Mouse (Mus musculus) macrophage (primary cell): ENCODE data around the gene Bclaf1. TPM values are rescaled to one million over a fixed set of nuclear protein-coding genes. Genes with fewer than 3 reads are reported as not detected.

Experiments used
- H3K27ac ChIP-seq: fragments of 350-480 bp; formaldehyde crosslinking; 2 replicates; pipeline ENCODE4 v1.9.0; 2021
- H3K36me3 ChIP-seq: fragments of 350-480 bp; formaldehyde crosslinking; 2 replicates; pipeline ENCODE4 v1.9.0; 2021; ENCODE audit errors: inconsistent target
- H3K4me3 ChIP-seq: fragments of 350-480 bp; formaldehyde crosslinking; 2 replicates; pipeline ENCODE4 v1.9.0; 2021; ENCODE audit errors: inconsistent target
- H3K79me2 ChIP-seq: fragments of 350-480 bp; formaldehyde crosslinking; 2 replicates; pipeline ENCODE4 v1.9.0; 2021; ENCODE audit errors: inconsistent target
- WGBS: methylation state at CpG from one replicate; pipeline ENCODE4 v1.1.7; 2026; ENCODE audit warnings: inconsistent platforms; ENCODE audit not compliant: missing documents; 5-methylcytosine and 5-hydroxymethylcytosine counted together
- polyA plus RNA-seq: library from polyadenylated mRNA; stranded (reverse); fragments of 250-400 nt; gene quantifications from 3 replicates; pipeline ENCODE4 v1.2.4, GENCODE M21; 2018; ENCODE audit warnings: inconsistent platforms

The Bclaf1 gene
- polyA plus RNA-seq, 1 experiment from 2014 or later: 132 TPM

DNA sequence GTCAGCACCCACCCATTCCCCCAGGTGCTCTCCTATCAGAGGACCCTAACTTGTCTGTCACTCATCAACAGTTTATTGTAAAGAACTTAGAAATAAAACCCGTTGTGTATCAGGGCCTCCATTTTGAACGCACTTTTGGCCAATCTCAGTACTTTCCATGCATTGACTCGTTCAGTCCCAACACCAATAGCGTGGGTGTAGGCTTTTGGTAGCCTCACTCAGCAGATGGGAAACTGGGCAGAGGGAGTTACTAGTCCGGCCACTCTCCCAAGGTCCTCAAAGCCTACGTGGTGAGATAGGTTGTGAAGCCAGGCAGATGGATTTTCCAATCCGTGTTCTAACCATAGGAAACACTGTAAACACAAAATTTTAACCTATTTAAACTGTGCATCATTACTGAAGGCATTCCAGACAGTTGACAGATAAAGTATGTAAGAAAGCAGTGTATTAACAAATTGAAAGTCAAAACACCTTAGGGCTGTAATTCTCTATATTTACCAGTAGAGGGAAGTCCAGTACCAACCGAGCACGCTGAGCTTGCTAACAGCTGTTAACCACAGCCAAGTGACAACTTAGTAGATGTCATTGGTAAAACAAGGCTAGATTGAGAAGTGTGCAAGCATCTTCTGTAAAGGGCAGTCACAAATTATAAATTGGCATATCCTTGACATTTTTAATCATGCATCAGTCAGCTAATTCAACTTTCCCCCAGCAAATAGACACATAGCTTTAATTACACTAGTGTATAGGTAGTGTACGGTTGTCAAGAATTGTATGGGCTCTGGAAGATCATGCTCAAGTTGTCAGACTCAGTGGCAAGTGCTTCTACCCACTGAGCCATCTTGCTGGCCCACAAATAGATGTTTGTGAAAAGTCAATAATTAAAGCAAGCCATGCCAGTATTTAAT is 49.5 kb downstream of the Bclaf1 start:
- 70% methylated on average over 10 of the region's 10 CpGs for WGBS

GRCm38 (mm10) chr10:20362450-20363118 is 50.3 kb downstream of the Bclaf1 start:
- H3K27ac ChIP-seq: no peak overlapping the region
- no peaks in the 10 kb centered on the region for H3K36me3 ChIP-seq
- no peak overlapping the region for H3K4me3 ChIP-seq
- WGBS: 94% methylated on average over 4 of the region's 4 CpGs
- no peaks in the 10 kb centered on the region for H3K79me2 ChIP-seq

More for the DNA sequence above, 49.5 kb downstream of the Bclaf1 start:
- H3K36me3 ChIP-seq: no peaks in the 10 kb centered on the region
- no peaks in the 10 kb centered on the region for H3K79me2 ChIP-seq
- H3K4me3 ChIP-seq: no peak overlapping the region
- H3K27ac ChIP-seq: no peak overlapping the region

DNA sequence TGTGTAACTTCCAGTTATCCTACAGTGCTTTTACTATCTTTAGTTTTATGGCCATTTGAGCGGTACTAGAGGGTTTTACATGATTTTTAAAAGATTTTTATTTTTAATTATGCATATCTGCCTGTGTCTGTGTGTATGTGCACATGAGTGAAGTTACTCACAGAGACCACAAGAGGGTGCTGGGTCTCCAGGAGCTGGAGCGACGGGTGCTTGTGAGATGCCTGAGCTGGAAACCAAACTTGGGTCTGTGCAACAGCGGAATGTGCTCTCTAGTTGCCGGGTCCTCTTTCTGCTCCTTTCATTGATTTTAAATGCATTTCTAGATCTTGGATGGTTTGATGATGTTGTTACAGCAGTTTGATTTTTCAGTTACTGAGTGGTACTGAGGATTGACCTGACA is 59.8 kb downstream of the Bclaf1 start:
- H3K79me2 ChIP-seq: no peaks in the 10 kb centered on the region
- H3K27ac ChIP-seq: no peak overlapping the region
- WGBS: 94% methylated on average over 5 of the region's 5 CpGs
- H3K36me3 ChIP-seq: no peaks in the 10 kb centered on the region
- no peak overlapping the region for H3K4me3 ChIP-seq

- Histone ChIP-seq H3K4me3 (no peak overlapping the region), H3K36me3 (no peaks in the 10 kb centered on the region), H3K79me2 (no peaks in the 10 kb centered on the region), H3K27ac (no peak overlapping the region)
- 91% methylated on average over 9 of the region's 9 CpGs for WGBS
Observed at GRCm38 (mm10) chr10:20377621-20378020, 65.4 kb downstream of the Bclaf1 start.

- no peak overlapping the region for H3K27ac ChIP-seq
- no peaks in the 10 kb centered on the region for H3K79me2 ChIP-seq
- H3K4me3 ChIP-seq: no peak overlapping the region
- WGBS: 93% methylated on average over 9 of the region's 9 CpGs
- no peaks in the 10 kb centered on the region for H3K36me3 ChIP-seq
Observed at GRCm38 (mm10) chr10:20379071-20379735, 66.9 kb downstream of the Bclaf1 start.

GRCm38 (mm10) chr10:20380798-20381197 is 68.5 kb downstream of the Bclaf1 start:
- no peaks in the 10 kb centered on the region for H3K79me2 ChIP-seq
- no peak overlapping the region for H3K27ac ChIP-seq
- H3K36me3 ChIP-seq: no peaks in the 10 kb centered on the region
- H3K4me3 ChIP-seq: no peak overlapping the region
- WGBS: 90% methylated on average over 3 of the region's 3 CpGs

DNA sequence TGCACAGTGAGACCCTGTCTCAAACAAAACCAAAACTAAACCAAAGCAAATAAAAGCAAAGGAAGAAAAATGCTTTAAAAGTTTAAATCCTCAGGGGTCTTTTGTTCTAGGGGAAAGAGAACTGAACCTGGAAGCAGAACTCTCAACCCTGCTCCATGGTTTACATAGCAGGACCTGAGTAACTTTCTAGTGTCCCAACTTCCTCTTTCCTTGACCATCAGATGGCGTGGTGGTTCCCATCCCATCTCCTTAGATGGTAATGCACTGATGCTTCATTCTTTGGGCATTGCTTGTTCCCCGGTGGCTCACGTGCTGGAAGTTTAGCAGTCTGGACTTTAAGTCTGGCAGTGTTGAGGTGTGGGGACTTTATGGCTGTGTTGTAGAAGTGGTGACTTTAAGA is 69.1 kb downstream of the Bclaf1 start:
- no peaks in the 10 kb centered on the region for H3K79me2 ChIP-seq
- H3K4me3 ChIP-seq: no peak overlapping the region
- 54% methylated on average over 3 of the region's 3 CpGs for WGBS

DNA sequence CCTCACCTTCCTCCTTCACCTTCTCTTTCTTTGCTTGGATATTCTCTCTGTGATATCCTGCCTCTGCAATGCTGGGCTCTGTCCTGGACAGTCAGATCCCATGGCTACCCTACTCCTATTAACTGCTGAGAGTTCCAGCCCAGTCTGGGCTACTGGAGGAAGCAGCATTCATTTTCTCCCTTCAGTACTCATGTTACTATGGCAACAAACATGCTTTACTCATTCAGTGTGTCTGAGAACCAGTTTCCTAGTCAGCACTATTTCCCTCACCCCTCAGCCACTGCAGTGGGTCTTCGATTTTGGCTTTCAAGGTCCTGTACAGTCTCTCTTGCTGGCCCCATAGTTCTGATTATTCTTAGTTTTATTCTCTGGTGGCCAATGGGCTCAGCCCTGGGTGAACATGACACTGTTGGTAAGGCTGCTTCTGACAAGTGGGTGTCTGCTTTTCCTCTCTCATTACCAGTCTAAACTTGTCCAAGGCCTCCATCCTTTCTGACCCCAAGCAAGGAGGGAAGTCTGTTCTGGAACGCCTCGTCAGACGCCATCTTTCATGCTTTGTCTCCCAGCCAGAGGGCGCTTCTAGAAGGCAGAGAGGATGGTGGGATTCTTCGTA is 70.6 kb downstream of the Bclaf1 start:
- H3K36me3 ChIP-seq: no peaks in the 10 kb centered on the region
- 96% methylated on average over 6 of the region's 6 CpGs for whole genome bisulfite sequencing
- no peaks in the 10 kb centered on the region for H3K79me2 ChIP-seq

More for the DNA sequence above, 69.1 kb downstream of the Bclaf1 start:
- H3K36me3 ChIP-seq: no peaks in the 10 kb centered on the region
- H3K27ac ChIP-seq: no peak overlapping the region

DNA sequence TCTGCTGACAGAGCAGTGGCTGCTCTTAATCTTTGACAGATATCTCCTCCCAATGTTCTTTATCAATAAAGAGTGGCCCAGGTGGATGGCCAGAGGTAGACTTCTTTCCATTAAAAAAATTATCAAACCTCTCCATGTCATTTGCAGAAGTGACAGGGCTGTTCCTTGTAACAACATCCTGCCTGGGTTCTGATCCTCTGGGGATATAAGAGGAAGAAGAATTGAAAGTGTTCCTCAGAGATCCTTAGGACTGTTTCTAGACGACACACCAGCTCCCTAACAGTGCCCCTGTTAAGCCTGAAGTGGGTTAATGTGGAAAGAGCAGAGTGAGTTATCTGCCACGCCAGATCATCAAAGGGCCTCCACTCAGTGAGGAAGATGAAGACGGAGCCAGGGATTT is 78.3 kb downstream of the Bclaf1 start:
- no peak overlapping the region for H3K4me3 ChIP-seq
- 36% methylated on average over 3 of the region's 3 CpGs for WGBS
- H3K36me3 ChIP-seq: no peaks in the 10 kb centered on the region
- no peaks in the 10 kb centered on the region for H3K79me2 ChIP-seq
- H3K27ac ChIP-seq: no peak overlapping the region

More for the DNA sequence above, 70.6 kb downstream of the Bclaf1 start:
- no peak overlapping the region for H3K27ac ChIP-seq
- no peak overlapping the region for H3K4me3 ChIP-seq

Other genes starting within 250 kb of the Bclaf1 start
- gene Map7, start 164.0 kb upstream of the Bclaf1 start, polyA plus RNA-seq: 0.91 to 2.8 TPM (median 2.7 TPM) in 3 replicates
- gene Mtfr2, start 35.3 kb downstream of the Bclaf1 start, polyA plus RNA-seq: 0.63 to 5.0 TPM (median 3.3 TPM) in 3 replicates